ENCODE assay signal across 16 mouse cellular contexts in the genomic region with DNA sequence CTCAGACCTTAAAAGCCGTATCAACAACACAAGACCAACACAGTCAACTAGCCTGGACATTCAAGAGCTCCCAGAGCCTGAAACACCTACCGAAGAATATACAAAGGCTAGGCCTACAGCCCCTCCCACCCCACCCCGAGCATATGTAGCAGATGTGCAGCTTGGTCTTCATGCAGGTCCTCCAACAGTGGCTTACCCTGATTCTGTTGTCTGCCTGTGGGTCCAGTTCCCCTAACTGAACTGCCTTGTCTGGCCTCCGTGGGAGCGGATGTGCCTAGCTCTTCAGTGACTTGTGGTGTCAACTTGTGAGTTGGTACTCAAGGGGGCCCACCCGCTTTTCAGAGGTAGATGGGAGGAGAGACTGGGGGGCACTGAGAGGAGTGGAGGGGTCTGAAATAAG.
A peak's percentile ranks its signal among the peaks of the same experiment; 100 is the strongest.
DNase-seq lines count a peak whose midpoint lies in the region; TF ChIP-seq lines count a peak whose summit lies in the region.
"Had no signal": no experiment of that assay in that cellular context is flagged by ENCODE, and none has a peak within 500 bp of the region (broad histone marks: within the 10 kb centered on the region; RNA-seq: fewer than 3 reads in every experiment).

No protein-coding gene starts in this region.

- no peak for TF ChIP-seq EP300 in CH12.LX (IDR thresholded peaks at IDR 0.05; ENCODE audit: low read length)

- H3K27me3 ChIP-seq in CH12.LX (replicated peaks): no peaks in the 10 kb centered on the region
- H3K27me3 ChIP-seq: Patski had no signal

- dilution Hi-C loops in CH12.LX (cut with MboI; ENCODE audit: extremely low pct_ligation_motif_present, extremely low pct_unique_long_range_greater_than_20kb, low sequenced_read_pairs): no loop called here

- in situ Hi-C loops in CH12.LX (cut with MboI; ENCODE audit: low pct_ligation_motif_present, low pct_unique_long_range_greater_than_20kb, low sequenced_read_pairs): no loop called here

- H3K4me2 ChIP-seq in CH12.LX (ENCODE audit: insufficient read depth, low read depth, poor library complexity, severe bottlenecking): no peak overlapping the region

- no peaks in the 10 kb centered on the region for H3K79me2 ChIP-seq in CH12.LX (replicated peaks; ENCODE audit: control insufficient read depth, extremely low read depth, insufficient read depth, poor library complexity, severe bottlenecking)

- TF ChIP-seq RAD21 in CH12.LX (IDR thresholded peaks at IDR 0.05; ENCODE audit: low read depth, low read length): no peak

- TF ChIP-seq POLR2A in CH12.LX (IDR thresholded peaks at IDR 0.05; ENCODE audit: low read depth, low read length): no peak

- peaks cover 0 to 7% of the 10 kb centered on the region in 2 experiments; a peak in 2 of 4 replicates for H3K4me1 ChIP-seq in CH12.LX (ENCODE audit: control insufficient read depth in 1 of 2, insufficient read depth in 2 of 2)

- H3K27ac ChIP-seq in CH12.LX (ENCODE audit: insufficient read depth, low read depth): no peak overlapping the region

- H3K9me3 ChIP-seq in CH12.LX (replicated peaks; ENCODE audit: low read length): no peaks in the 10 kb centered on the region
- H3K9me3 ChIP-seq: G1E had no signal

- H3K36me3 ChIP-seq in CH12.LX (replicated peaks in 1 of 2; ENCODE audit: control insufficient read depth in 1 of 2, insufficient read depth in 1 of 2, low read length in 1 of 2): no peaks in the 10 kb centered on the region
- H3K36me3 ChIP-seq: G1E had no signal

- H3K4me3 ChIP-seq in CH12.LX (replicated peaks in 1 of 3; ENCODE audit: low read depth in 2 of 3, low read length in 2 of 3, poor library complexity in 1 of 3): no peak overlapping the region

- TF ChIP-seq CTCF in CH12.LX (conservative IDR thresholded peaks at IDR 0.05 in 1 of 2, IDR thresholded peaks at IDR 0.05 in 1 of 2; ENCODE audit: low read depth in 2 of 2, low read length in 2 of 2): no peak

- intact Hi-C loops in left cerebral cortex, postnatal 14 days (cut with DNase I): no loop called here

- no peak overlapping the region for H3K9ac ChIP-seq in CH12.LX (ENCODE audit: insufficient read depth, low read depth)

- no peak for DNase-seq in CH12.LX (ENCODE audit: extremely low read depth)
- DNase-seq in left cerebral cortex, postnatal 14 days (ENCODE audit: low spot score in 2 of 2): no peak
- DNase-seq: adrenal gland, adult 2 months; adrenal gland, adult 8-10 months; adrenal gland, postnatal 10 days; adrenal gland, postnatal 14 days; adrenal gland, postnatal 25 days; adrenal gland, postnatal 36 days; B cell, adult 2 months; cerebellum, adult 11 months; cerebellum, adult 11-12 months; cerebellum, adult 18-20 months; cerebellum, adult 2 months; cerebellum, adult 8-10 months had no signal

TF ChIP-seq in CH12.LX, 34 proteins besides CTCF, POLR2A, EP300 and RAD21:
- TF ChIP-seq USF1 (IDR thresholded peaks at IDR 0.05; ENCODE audit: low read depth, low read length): no peak
- TF ChIP-seq PAX5 (IDR thresholded peaks at IDR 0.05; ENCODE audit: low read length): no peak
- no peak for TF ChIP-seq CHD2 (IDR thresholded peaks at IDR 0.05; ENCODE audit: low read length)
- TF ChIP-seq MAZ (IDR thresholded peaks at IDR 0.05; ENCODE audit: low read depth, low read length): no peak
- peak; percentile 60; the same call in 1 of the 2 replicates for TF ChIP-seq UBTF (IDR thresholded peaks at IDR 0.05; ENCODE audit: low read depth, low read length)
- no peak for TF ChIP-seq RCOR1 (conservative IDR thresholded peaks at IDR 0.05; ENCODE audit: low read depth, low read length)
- TF ChIP-seq E2F4 (IDR thresholded peaks at IDR 0.05; ENCODE audit: insufficient replicate concordance, low read depth, low read length): no peak
- TF ChIP-seq MYC (IDR thresholded peaks at IDR 0.05; ENCODE audit: low read depth, low read length): no peak
- TF ChIP-seq ZKSCAN1 (IDR thresholded peaks at IDR 0.05; ENCODE audit: borderline replicate concordance, low read depth, low read length): no peak
- peak; percentile 65 for TF ChIP-seq TBP (conservative IDR thresholded peaks at IDR 0.05; ENCODE audit: low read depth, low read length)
- TF ChIP-seq MXI1 (IDR thresholded peaks at IDR 0.05; ENCODE audit: low read depth, low read length): no peak
- no peak for TF ChIP-seq ELF1 (IDR thresholded peaks at IDR 0.05; ENCODE audit: low read depth, low read length)
